Mouse (Mus musculus) bone marrow macrophage, adult 2 months (primary cell): ENCODE data around the gene Vrk1.

Experiments used
- CTCF ChIP-seq: IDR thresholded peaks from 2 replicates; pipeline ENCODE4 v1.5.1; 2012; ENCODE audit warnings: low read depth, mild to moderate bottlenecking, low read length, moderate library complexity
- POLR2A ChIP-seq: IDR thresholded peaks from 2 replicates; pipeline ENCODE4 v1.6.1; 2012; ENCODE audit warnings: mild to moderate bottlenecking, low read depth, low read length, borderline replicate concordance

- TF ChIP-seq POLR2A (no peak), CTCF (no peak)
These were observed 36.3 kb upstream of the Vrk1 start for GRCm38 (mm10) chr12:105973691-105974090.
